Mouse (Mus musculus): Measurements from ENCODE around the gene Rpl6.
"Not testable (repeated sequence)": the region's sequence is repeated elsewhere in the genome, so short reads cannot be mapped to it uniquely, and the experiment has no call there.

The Rpl6 gene

GRCm38 (mm10) chr5:121226406-121226805 is 22.1 kb downstream of the Rpl6 start:
- DNase-seq, result no peak

- no peak for DNase-seq
Measured at GRCm38 (mm10) chr5:121226845-121227244, 22.6 kb downstream of the Rpl6 start.

GRCm38 (mm10) chr5:121227330-121227729 is 23.0 kb downstream of the Rpl6 start:
- DNase-seq, result not testable (repeated sequence)

GRCm38 (mm10) chr5:121229182-121229581 is 24.9 kb downstream of the Rpl6 start:
- DNase-seq, result no peak

GRCm38 (mm10) chr5:121230811-121231210 is 26.5 kb downstream of the Rpl6 start:
- no peak for DNase-seq

- no peak for DNase-seq
Measured at GRCm38 (mm10) chr5:121232789-121233188, 28.5 kb downstream of the Rpl6 start.

GRCm38 (mm10) chr5:121233726-121234125 is 29.4 kb downstream of the Rpl6 start:
- no peak for DNase-seq

- DNase-seq, result peak; percentile 40
Measured at GRCm38 (mm10) chr5:121236171-121236570, 31.9 kb downstream of the Rpl6 start.

GRCm38 (mm10) chr5:121238208-121238607 is 33.9 kb downstream of the Rpl6 start:
- no peak for DNase-seq

GRCm38 (mm10) chr5:121239846-121240245 is 35.6 kb downstream of the Rpl6 start:
- DNase-seq, result peak; percentile 42

GRCm38 (mm10) chr5:121241182-121241581 is 36.9 kb downstream of the Rpl6 start:
- no peak for DNase-seq

GRCm38 (mm10) chr5:121242261-121242660 is 38.0 kb downstream of the Rpl6 start:
- DNase-seq, result no peak

- DNase-seq, result no peak
Measured at GRCm38 (mm10) chr5:121242701-121243100, 38.4 kb downstream of the Rpl6 start.

- DNase-seq, result no peak
Measured at GRCm38 (mm10) chr5:121243676-121244364, 39.5 kb downstream of the Rpl6 start.

- DNase-seq, result no peak
Measured at GRCm38 (mm10) chr5:121244365-121244731, 40.1 kb downstream of the Rpl6 start.

GRCm38 (mm10) chr5:121245201-121245600 is 40.9 kb downstream of the Rpl6 start:
- DNase-seq, result no peak

- no peak for DNase-seq
Measured at GRCm38 (mm10) chr5:121248766-121249394, 44.6 kb downstream of the Rpl6 start.

- DNase-seq, result no peak
Measured at GRCm38 (mm10) chr5:121249693-121250092, 45.4 kb downstream of the Rpl6 start.

GRCm38 (mm10) chr5:121251813-121252212 is 47.5 kb downstream of the Rpl6 start:
- DNase-seq, result no peak

- peak; percentile 77 for DNase-seq
Measured at GRCm38 (mm10) chr5:121253816-121254497, 49.7 kb downstream of the Rpl6 start.

- no peak for DNase-seq
Measured at GRCm38 (mm10) chr5:121254977-121255376, 50.7 kb downstream of the Rpl6 start.

Data from cerebellum, adult 11 months (tissue).